Mouse (Mus musculus): ENCODE data around the gene Pigk. TPM values are rescaled to one million over a fixed set of nuclear protein-coding genes. Genes with fewer than 3 reads are reported as not detected.
A peak's percentile ranks its signal among the peaks of the same experiment; 100 is the strongest.

The Pigk gene
- polyA plus RNA-seq (2015; fragmentation: Nextera tagmentation; extraction: Ambion mirVana), result 24.2 and 24.9 TPM in 2 replicates

DNA sequence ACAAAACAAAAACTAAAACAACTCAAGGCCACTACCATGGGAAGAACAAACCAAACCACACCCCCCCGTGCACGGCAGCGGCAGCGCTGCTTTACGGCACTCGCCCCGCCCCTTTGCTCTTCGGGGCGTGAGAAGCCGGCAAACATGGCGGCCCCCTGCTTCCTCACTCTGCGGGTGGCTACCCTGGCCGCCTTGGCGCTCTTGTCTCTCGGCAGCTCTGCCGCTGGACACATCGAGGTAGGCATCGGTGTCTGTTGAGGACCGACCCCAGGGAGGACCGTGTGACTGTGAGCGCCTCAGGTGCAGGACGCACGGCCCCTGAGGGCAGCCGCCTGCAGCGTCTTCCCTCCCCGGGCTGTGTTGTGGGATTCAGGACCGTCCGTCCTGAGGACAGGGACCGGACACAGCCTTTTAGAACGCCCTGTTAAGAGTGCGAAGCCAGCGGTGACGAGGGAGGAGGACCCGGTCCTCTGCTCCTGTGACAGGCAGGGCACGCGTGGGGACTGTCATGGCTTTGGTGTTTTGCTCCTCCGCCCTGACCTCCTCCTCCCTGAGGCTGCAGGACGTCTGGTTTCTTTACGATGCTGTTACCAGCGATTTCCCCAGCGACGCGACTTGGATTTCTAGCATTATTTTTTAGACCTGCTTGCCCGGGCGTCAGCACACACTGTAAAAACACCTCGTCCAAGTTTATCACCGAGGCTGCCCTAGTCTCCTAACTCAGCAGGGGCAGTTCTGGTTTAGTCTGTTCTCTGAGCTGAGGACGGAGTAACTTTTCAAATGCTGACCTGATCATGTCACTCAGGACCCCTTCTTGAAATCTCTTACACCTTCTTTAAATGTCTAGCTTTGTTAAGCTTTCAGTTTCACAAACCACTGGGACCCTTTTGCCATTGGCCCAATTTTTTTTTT is at the start of gene Pigk:
Gene Pigk, plus strand, starts transcription at position 110 of the 912 bp plus-strand sequence.
- H3K27me3 ChIP-seq, result no peaks in the 10 kb centered on the region
- peak within 1 kb of the TSS; percentile 48; the same call in 1 of the 2 replicates for H3K27ac ChIP-seq
- WGBS (ENCODE audit: insufficient replicate concordance), result under 1% methylated on average over 48 of the region's 48 CpGs
- peak within 1 kb of the TSS; percentile 96 for H3K4me3 ChIP-seq (replicated peaks)
- H3K9ac ChIP-seq, result peak within 1 kb of the TSS; percentile 86
- ATAC-seq (ENCODE audit: low read depth) (peak; percentile 86), DNase-seq (peak; percentile 87)
- H3K9me3 ChIP-seq (replicated peaks), result no peaks in the 10 kb centered on the region
- peaks cover 15% of the 10 kb centered on the region for H3K4me1 ChIP-seq (replicated peaks)
- no peaks in the 10 kb centered on the region for H3K36me3 ChIP-seq
- H3K4me2 ChIP-seq, result peak within 1 kb of the TSS; percentile 83

DNA sequence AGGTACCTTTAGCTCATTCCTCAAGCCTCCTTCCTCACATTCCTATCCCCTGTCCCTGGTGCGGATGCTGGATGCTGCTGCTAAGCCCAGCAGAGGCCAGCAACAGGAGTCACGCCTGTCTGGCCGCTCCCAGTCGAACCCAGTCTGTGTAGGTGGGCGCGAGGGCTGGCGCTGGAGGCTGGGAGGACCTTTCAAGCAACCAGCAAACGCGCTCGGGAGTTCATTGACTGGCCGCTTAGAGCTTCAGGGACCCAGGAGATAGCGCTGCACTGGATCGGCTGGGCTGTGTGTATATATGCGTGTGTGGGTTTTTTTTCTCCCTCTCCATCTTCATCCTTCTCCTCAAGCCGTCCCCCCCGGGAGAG is 46.9 kb upstream of the Pigk start:
- no peak overlapping the region for H3K9ac ChIP-seq
- peaks cover 66% of the 10 kb centered on the region for H3K27me3 ChIP-seq
- H3K4me3 ChIP-seq (replicated peaks), result 0 out of 2 replicates have a peak overlapping the region, but pooled peaks have one; percentile 43
- no peak for ATAC-seq (ENCODE audit: low read depth)
- peaks cover 5% of the 10 kb centered on the region for H3K4me1 ChIP-seq (replicated peaks)
- no peaks in the 10 kb centered on the region for H3K9me3 ChIP-seq (replicated peaks)
- 4% methylated on average over 16 of the region's 16 CpGs for WGBS (ENCODE audit: insufficient replicate concordance)
- no peak for DNase-seq
- peak overlapping the region; percentile 59 for H3K4me2 ChIP-seq
- H3K27ac ChIP-seq, result no peak overlapping the region
- no peaks in the 10 kb centered on the region for H3K36me3 ChIP-seq

DNA sequence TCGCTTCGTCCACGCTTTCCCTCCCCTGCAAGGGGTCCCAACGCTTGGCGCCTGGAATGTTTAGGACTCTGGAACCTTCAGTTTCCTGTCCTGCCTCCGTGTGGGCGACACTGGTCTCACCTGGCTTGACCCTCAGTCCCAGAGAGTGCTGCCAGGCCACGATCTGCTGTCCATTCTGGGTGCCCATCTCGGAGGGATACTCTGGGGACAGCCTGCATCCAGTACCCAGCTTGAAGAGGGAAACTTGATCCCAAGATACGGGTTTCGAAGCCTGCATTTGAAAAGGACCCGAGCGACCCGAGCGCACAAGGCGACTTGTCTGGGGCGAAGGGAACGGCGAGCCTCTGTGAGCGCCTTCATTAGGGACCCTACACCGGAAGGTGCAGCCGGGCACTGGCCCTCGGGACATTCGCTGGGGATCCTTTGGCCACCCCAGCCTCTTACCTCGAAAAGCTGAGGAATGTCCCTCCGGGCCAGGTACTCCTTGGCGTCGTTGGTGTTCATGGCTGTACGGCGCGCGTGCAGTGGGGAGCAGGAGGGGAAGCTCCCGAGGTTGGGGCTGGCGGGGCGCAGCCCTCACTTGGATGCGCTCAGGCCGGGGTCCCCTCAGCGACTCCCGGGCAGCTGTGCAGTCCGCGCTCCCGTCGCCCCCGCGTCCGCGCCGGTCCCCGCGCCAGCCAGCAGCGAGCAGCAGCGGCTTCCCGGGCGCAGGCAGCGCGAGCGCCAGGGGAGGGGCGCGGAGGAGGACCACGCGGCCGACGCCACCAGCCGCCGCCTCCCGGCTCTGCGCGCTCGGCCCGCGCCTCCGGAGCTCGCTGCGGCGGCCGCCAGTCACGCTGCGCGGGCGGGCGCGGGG is 46.3 kb upstream of the Pigk start:
- H3K36me3 ChIP-seq, result no peaks in the 10 kb centered on the region
- H3K9me3 ChIP-seq (replicated peaks), result no peaks in the 10 kb centered on the region
- H3K4me1 ChIP-seq (replicated peaks), result peaks cover 5% of the 10 kb centered on the region
- peak overlapping the region; percentile 43 for H3K4me3 ChIP-seq (replicated peaks)
- no peak for DNase-seq
- H3K27ac ChIP-seq, result no peak overlapping the region
- no peak for ATAC-seq (ENCODE audit: low read depth)
- peak overlapping the region; percentile 59 for H3K4me2 ChIP-seq
- 2% methylated on average over 67 of the region's 82 CpGs for WGBS (ENCODE audit: insufficient replicate concordance)
- H3K27me3 ChIP-seq, result peaks cover 70% of the 10 kb centered on the region
- no peak overlapping the region for H3K9ac ChIP-seq

DNA sequence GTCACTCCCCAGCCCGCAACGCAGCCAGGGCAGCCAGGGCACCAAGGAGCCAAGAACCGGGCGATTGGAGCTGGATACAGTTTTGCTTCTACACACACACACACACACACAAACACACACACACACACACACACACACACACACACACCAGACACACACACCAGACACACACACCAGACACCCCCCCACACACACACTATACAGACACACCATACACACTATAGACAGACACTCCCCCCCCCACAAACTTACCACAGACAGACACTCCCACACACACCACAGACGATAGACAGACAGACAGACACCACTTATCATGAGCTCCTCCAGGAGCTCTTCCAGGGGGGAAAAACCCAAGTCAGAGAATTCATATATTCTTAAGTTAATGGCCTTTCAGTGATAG is 45.7 kb upstream of the Pigk start, which contains the start of gene Ak5:
Gene Ak5, minus strand, starts transcription at position 122 of the 400 bp plus-strand sequence.
- DNase-seq, result no peak
- H3K4me1 ChIP-seq (replicated peaks), result peaks cover 5% of the 10 kb centered on the region
- peak within 1 kb of the TSS; percentile 59 for H3K4me2 ChIP-seq
- no peak within 1 kb of the TSS for H3K9ac ChIP-seq
- ATAC-seq (ENCODE audit: low read depth), result no peak
- H3K27me3 ChIP-seq, result peaks cover 70% of the 10 kb centered on the region
- H3K36me3 ChIP-seq, result no peaks in the 10 kb centered on the region
- WGBS (ENCODE audit: insufficient replicate concordance), result 2% methylated on average over 3 of the region's 5 CpGs
- H3K4me3 ChIP-seq (replicated peaks), result peak within 1 kb of the TSS; percentile 43
- H3K9me3 ChIP-seq (replicated peaks), result no peaks in the 10 kb centered on the region
- no peak within 1 kb of the TSS for H3K27ac ChIP-seq

DNA sequence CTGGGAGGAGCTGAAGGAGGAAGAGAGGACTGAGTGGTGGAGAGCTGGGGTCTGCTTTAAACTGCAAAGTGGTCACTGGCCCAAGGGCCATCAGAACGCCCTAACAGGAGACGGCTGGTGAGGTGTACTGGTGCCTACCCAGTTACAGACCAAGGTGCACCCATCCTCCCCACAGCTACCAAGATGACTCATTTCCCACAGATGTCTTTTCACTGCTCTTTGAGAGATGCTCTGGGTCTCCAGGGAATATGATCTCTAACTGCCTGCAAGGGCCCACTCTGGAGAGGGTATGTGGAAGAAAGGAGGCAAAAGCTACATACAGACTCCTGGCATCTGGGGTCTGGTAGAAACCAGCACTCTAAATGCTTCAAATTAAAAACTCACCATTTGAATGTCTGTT is 45.1 kb upstream of the Pigk start:
- no peak overlapping the region for H3K9ac ChIP-seq
- peaks cover 5% of the 10 kb centered on the region for H3K4me1 ChIP-seq (replicated peaks)
- ATAC-seq (ENCODE audit: low read depth) (no peak), DNase-seq (no peak)
- 59% methylated on average over 2 of the region's 2 CpGs for WGBS (ENCODE audit: insufficient replicate concordance)
- H3K36me3 ChIP-seq, result no peaks in the 10 kb centered on the region
- peaks cover 70% of the 10 kb centered on the region for H3K27me3 ChIP-seq
- no peaks in the 10 kb centered on the region for H3K9me3 ChIP-seq (replicated peaks)
- H3K4me3 ChIP-seq (replicated peaks), result no peak overlapping the region
- H3K4me2 ChIP-seq, result no peak overlapping the region
- H3K27ac ChIP-seq, result no peak overlapping the region

DNA sequence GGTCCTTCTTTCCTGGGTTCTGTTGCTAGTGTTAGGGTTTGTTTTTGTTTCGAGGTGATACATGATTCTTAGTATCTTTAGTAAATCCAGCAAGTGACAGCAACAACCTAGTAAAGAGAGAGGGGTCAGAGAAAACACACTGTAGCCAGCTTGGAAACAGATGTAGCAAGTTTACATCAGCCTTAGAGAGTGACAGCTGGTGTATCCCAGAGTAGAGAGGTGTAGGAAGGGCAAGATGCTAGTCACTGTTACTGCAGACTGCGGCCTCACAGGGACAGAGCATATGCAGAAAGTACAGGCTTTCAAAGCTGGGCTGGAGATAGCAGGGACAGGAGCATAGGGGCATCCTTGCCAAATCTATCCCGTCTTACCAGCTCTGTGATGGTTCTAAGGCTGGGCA is 44.1 kb upstream of the Pigk start:
- peaks cover 65% of the 10 kb centered on the region for H3K27me3 ChIP-seq
- H3K4me2 ChIP-seq, result no peak overlapping the region
- no peak overlapping the region for H3K27ac ChIP-seq
- H3K4me3 ChIP-seq (replicated peaks), result no peak overlapping the region
- DNase-seq (no peak), ATAC-seq (ENCODE audit: low read depth) (no peak)
- no peaks in the 10 kb centered on the region for H3K36me3 ChIP-seq
- 57% methylated on average over 3 of the region's 3 CpGs for WGBS (ENCODE audit: insufficient replicate concordance)
- no peaks in the 10 kb centered on the region for H3K9me3 ChIP-seq (replicated peaks)
- H3K4me1 ChIP-seq (replicated peaks), result peaks cover 5% of the 10 kb centered on the region
- H3K9ac ChIP-seq, result no peak overlapping the region

DNA sequence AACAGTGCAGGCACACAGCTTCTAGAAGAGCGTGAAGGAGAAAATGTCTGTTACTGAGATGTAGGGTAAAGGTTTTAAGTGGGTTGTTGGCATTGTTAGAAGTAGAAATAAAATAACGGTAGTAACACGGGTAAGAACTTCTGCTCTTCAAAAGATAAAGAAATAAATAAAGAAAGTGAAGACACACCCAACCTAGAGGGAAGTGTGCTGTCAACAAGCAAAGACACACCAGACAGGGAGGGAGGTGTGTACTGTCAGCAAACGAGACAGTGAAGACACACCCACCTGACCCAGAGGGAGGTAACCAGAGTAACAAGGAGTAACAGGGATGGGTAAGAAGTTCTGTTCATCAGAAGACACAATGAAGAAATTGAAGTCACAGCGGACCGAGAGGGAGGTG is 39.2 kb upstream of the Pigk start:
- WGBS (ENCODE audit: insufficient replicate concordance), result 47% methylated on average over 6 of the region's 6 CpGs
- no peak overlapping the region for H3K9ac ChIP-seq
- H3K4me3 ChIP-seq (replicated peaks), result no peak overlapping the region
- no peaks in the 10 kb centered on the region for H3K9me3 ChIP-seq (replicated peaks)
- no peak for DNase-seq
- ATAC-seq (ENCODE audit: low read depth), result peak; percentile 63; the same call in 1 of the 2 replicates
- no peak overlapping the region for H3K4me2 ChIP-seq
- H3K27me3 ChIP-seq, result peaks cover 19% of the 10 kb centered on the region
- H3K4me1 ChIP-seq (replicated peaks), result no peaks in the 10 kb centered on the region
- H3K27ac ChIP-seq, result no peak overlapping the region
- H3K36me3 ChIP-seq, result no peaks in the 10 kb centered on the region

DNA sequence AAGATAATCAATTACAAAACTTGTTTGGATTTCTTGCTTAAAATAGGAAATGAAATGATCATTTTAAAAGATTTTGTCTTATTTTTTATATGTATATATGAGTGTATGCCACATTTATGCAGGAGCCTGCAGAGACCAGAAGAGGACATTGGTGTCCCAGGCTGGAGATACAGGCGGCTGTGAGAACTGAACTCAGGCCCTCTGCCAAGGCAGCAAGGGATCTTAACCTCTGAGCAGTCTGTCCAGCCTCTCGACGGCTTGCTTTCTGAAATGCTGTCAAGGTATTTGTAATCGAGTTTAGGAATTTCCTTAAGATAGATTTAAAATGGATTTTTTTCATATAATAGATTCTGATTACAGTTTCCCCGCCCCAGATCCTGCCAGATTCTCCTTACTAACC is 25.4 kb upstream of the Pigk start:
- no peaks in the 10 kb centered on the region; the same call in 1 of the 2 replicates for H3K27me3 ChIP-seq
- ATAC-seq (ENCODE audit: low read depth), result no peak
- H3K9me3 ChIP-seq (replicated peaks), result no peaks in the 10 kb centered on the region
- 62% methylated on average over 5 of the region's 5 CpGs for WGBS (ENCODE audit: insufficient replicate concordance)
- DNase-seq, result no peak
- no peak overlapping the region for H3K9ac ChIP-seq
- no peaks in the 10 kb centered on the region for H3K4me1 ChIP-seq (replicated peaks)
- H3K4me3 ChIP-seq (replicated peaks), result no peak overlapping the region
- H3K27ac ChIP-seq, result no peak overlapping the region
- H3K36me3 ChIP-seq, result no peaks in the 10 kb centered on the region
- no peak overlapping the region for H3K4me2 ChIP-seq

DNA sequence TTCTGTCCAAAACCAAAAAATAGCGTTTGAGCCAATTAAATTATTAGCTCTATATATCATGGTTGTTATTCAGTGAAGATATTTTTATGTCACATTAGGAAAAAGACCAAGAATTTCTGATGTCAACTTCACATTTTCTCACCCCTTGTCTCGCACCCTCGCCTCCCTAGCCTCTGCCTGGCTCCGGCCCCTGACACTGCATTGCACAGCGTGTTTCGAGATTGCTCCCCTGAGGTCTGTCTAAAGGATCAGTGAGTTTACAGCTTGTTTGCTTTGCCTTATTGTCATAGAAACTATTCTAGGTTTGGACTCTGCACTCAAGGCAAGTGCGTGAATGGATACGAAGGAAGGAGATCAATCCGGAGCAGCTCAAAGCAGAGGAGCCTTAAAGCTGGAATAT is 24.8 kb upstream of the Pigk start:
- WGBS (ENCODE audit: insufficient replicate concordance), result 73% methylated on average over 9 of the region's 9 CpGs
- H3K9ac ChIP-seq, result no peak overlapping the region
- no peak for ATAC-seq (ENCODE audit: low read depth)
- no peaks in the 10 kb centered on the region; the same call in 1 of the 2 replicates for H3K27me3 ChIP-seq
- no peaks in the 10 kb centered on the region for H3K4me1 ChIP-seq (replicated peaks)
- no peaks in the 10 kb centered on the region for H3K36me3 ChIP-seq
- no peak overlapping the region for H3K4me3 ChIP-seq (replicated peaks)
- no peak for DNase-seq
- no peaks in the 10 kb centered on the region for H3K9me3 ChIP-seq (replicated peaks)
- H3K27ac ChIP-seq, result no peak overlapping the region
- H3K4me2 ChIP-seq, result no peak overlapping the region

DNA sequence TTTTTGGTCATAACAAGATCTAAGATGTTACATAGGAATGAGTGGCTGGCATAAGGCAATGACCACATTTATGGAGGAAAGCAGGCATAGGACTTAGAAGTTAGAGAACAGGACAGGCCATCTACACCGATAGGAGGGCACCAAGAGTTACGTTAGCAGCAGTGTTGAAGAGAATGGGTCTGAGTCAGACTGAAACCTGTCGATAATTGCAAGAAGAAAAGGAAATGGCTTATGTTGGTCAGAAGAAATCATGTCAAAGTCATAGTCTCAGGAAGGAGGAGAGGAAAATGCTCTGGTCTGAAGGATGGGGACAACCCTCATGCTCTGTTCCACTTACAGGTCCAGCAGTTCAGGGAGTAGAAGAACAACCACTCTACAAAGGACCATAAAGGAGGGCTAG is 18.9 kb upstream of the Pigk start:
- H3K9ac ChIP-seq, result no peak overlapping the region
- no peaks in the 10 kb centered on the region for H3K36me3 ChIP-seq
- no peaks in the 10 kb centered on the region; the same call in 1 of the 2 replicates for H3K27me3 ChIP-seq
- no peak overlapping the region for H3K4me2 ChIP-seq
- no peaks in the 10 kb centered on the region for H3K9me3 ChIP-seq (replicated peaks)
- ATAC-seq (ENCODE audit: low read depth) (no peak), DNase-seq (no peak)
- H3K4me3 ChIP-seq (replicated peaks), result no peak overlapping the region
- no peaks in the 10 kb centered on the region for H3K4me1 ChIP-seq (replicated peaks)
- H3K27ac ChIP-seq, result no peak overlapping the region
- whole genome bisulfite sequencing (ENCODE audit: insufficient replicate concordance), result 74% methylated on average over 3 of the region's 3 CpGs

DNA sequence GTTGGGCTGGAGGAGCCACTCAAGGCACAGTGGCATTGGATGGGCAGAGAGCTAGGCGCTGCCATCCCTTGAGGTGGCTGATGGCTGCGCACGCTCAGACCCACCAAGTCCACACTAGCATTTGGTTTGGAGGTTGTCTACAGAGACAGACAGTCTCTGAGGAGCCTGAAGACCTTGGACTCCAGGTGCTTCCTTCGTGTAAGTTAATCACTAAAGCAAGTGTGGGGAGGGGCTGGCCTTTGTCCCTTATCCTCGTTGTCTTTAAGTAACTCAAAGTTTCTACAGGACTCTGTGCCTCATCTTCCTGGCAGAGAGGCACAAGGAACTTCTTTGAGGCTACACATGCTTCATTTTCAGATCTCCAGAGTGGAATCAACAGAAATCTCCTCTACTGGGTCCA is 15.9 kb upstream of the Pigk start:
- Histone ChIP-seq H3K4me1 (replicated peaks) (no peaks in the 10 kb centered on the region), H3K27me3 (no peaks in the 10 kb centered on the region), H3K27ac (no peak overlapping the region), H3K9ac (no peak overlapping the region), H3K36me3 (no peaks in the 10 kb centered on the region), H3K9me3 (replicated peaks) (no peaks in the 10 kb centered on the region), H3K4me3 (replicated peaks) (no peak overlapping the region), H3K4me2 (no peak overlapping the region)
- WGBS (ENCODE audit: insufficient replicate concordance), result 67% methylated on average over 5 of the region's 5 CpGs
- no peak for ATAC-seq (ENCODE audit: low read depth)
- no peak for DNase-seq
